Mouse (Mus musculus): Measurements from ENCODE around the gene Aspa.

DNA sequence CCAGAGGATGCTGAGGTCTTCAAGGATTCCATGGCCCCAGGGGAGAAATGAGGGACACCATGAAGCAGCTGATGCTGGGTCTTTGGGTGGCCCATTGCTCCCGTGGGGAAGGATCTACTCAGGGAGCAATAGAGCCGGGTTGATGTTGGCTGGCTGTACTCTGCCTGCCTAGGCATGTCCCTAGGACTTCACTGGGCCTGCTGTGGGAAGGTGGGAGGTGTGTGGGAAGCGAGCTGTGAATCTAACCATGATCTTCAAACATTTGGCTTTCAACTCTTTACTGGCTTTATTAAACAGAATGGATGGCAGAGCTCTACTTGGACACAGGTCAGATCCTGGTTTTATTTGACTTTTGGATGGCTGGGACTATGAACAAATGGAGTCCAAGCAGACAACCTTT lies 68.9 kb downstream of the Aspa start:
- no peak for TF ChIP-seq POLR2A (IDR thresholded peaks at IDR 0.05; ENCODE audit: control insufficient read depth, low read depth, low read length)
- no peak for TF ChIP-seq CTCF (IDR thresholded peaks at IDR 0.05; ENCODE audit: control insufficient read depth, insufficient read depth, insufficient replicate concordance, low read depth, low read length)

Measured in testis, adult 2 months (tissue).